Mouse (Mus musculus) limb, embryonic 14.5 days (tissue): Measurements from ENCODE around the gene Xbp1. TPM values are rescaled to one million over a fixed set of nuclear protein-coding genes. Genes with fewer than 3 reads are reported as not detected.
"Not testable (repeated sequence)": the region's sequence is repeated elsewhere in the genome, so short reads cannot be mapped to it uniquely, and the experiment has no call there.

Experiments
- ATAC-seq: fragments of 200-750 bp; cut with Nextera tagmentation; 2 replicates; pipeline ENCODE4 v1.8.0; 2017; ENCODE audit warnings: low read depth, moderate number of reproducible peaks, moderate TSS enrichment; ENCODE audit not compliant: low FRiP score
- DNase-seq: peaks from one replicate; pipeline ENCODE4 v3.0.0-alpha.2; 2015; ENCODE audit warnings: low spot score
- H3K27ac ChIP-seq: fragments of 300-500 bp; sonication (generic); replicated peaks from 2 replicates; pipeline ENCODE4 v1.5.1; 2014; ENCODE audit warnings: low read depth, mild to moderate bottlenecking, low read length, moderate library complexity, mixed read lengths
- H3K27me3 ChIP-seq: fragments of 300-500 bp; sonication (generic); 2 replicates; pipeline ENCODE4 v1.6.1; 2014; ENCODE audit warnings: low read length, mixed read lengths; ENCODE audit not compliant: control insufficient read depth, insufficient read depth
- H3K36me3 ChIP-seq: fragments of 300-500 bp; sonication (generic); 2 replicates; pipeline ENCODE4 v1.6.1; 2014; ENCODE audit warnings: mild to moderate bottlenecking, low read length, moderate library complexity, mixed read lengths; ENCODE audit not compliant: control insufficient read depth, insufficient read depth
- H3K4me1 ChIP-seq: fragments of 300-500 bp; sonication (generic); 2 replicates; pipeline ENCODE4 v1.6.1; 2014; ENCODE audit warnings: antibody characterized with exemption, low read length, mixed read lengths; ENCODE audit not compliant: control insufficient read depth, insufficient read depth
- H3K4me2 ChIP-seq: fragments of 300-500 bp; sonication (generic); replicated peaks from 2 replicates; pipeline ENCODE4 v1.6.1; 2014; ENCODE audit warnings: low read depth, mild to moderate bottlenecking, low read length, moderate library complexity; ENCODE audit not compliant: severe bottlenecking
- H3K4me3 ChIP-seq: fragments of 300-500 bp; sonication (generic); replicated peaks from 2 replicates; pipeline ENCODE4 v1.5.1; 2014; ENCODE audit warnings: low read length
- H3K9ac ChIP-seq: fragments of 300-500 bp; sonication (generic); 2 replicates; pipeline ENCODE4 v1.6.1; 2014; ENCODE audit warnings: mild to moderate bottlenecking, low read depth, low read length, moderate library complexity; ENCODE audit not compliant: severe bottlenecking
- H3K9me3 ChIP-seq: fragments of 300-500 bp; sonication (generic); 2 replicates; pipeline ENCODE4 v1.6.1; 2016; ENCODE audit warnings: low read length; ENCODE audit not compliant: control insufficient read depth
- POLR2A ChIP-seq: fragments of 200-500 bp; IDR thresholded peaks from 2 replicates; pipeline ENCODE4 v1.8.0; 2012; ENCODE audit warnings: inconsistent platforms, mild to moderate bottlenecking, moderate library complexity, borderline replicate concordance; ENCODE audit not compliant: insufficient read depth, insufficient read length; ENCODE audit errors: extremely low read depth
- WGBS: fragments of 180-500 bp; shearing (Covaris S2); extraction: QIAGEN DNeasy Blood & Tissue Kit; methylation state at CpG from one replicate; pipeline ENCODE4 v1.1.7; 2014; 5-methylcytosine and 5-hydroxymethylcytosine counted together
- polyA plus RNA-seq, 2 experiments: library from polyadenylated mRNA; depleted of rRNA in 1 of 2; stranded (reverse) in 1 of 2; unstranded in 1 of 2; fragments of >200 nt; fragmentation: Nextera tagmentation in 1 of 2; extraction: Ambion mirVana in 1 of 2; gene quantifications; 2 replicates each; pipeline versions ENCODE4 v1.2.1 to v1.2.3; 2012 to 2014

The Xbp1 gene
- polyA plus RNA-seq, 2 experiments, result 97.3 to 200 TPM

DNA sequence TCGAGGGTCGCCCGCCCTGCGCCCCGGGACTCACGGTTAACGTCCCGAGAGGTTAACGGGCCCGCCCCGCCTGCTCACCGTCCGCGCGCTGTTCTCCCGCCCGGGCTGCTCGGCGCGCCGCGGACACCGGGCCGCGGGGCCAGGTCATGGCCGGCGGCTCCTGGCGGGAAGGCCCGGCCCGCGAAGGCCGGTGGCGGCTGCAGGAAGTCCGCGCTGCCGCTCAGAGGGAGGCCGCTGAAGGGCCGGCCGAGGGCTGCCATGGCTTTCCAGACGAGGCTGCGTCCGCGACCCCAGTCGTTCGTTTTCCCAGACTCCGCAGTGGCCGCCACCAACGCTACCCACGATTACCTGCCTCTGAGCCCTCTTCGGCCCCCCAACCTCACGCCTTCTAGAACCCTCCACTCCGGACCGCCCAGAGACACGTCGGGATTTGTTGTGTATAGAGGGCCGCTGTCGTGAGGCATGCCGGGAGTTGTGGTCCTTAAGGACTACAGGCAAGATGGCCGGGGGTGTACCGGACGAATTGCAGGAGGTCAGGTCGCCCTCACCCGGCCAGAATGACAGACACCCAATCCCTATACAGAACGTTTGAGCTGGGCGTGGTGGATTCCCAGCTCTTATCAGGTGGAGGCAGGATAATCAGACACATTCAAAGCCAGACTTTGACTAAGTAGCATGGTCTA, 21.5 kb downstream of the Xbp1 start, which contains the start of gene Ccdc117:
Gene Ccdc117, minus strand, starts transcription at position 389 of the 683 bp plus-strand sequence.
- Histone ChIP-seq H3K9ac (peak within 1 kb of the TSS; percentile 89), H3K36me3 (peaks cover 18% of the 10 kb centered on the region), H3K9me3 (no peaks in the 10 kb centered on the region), H3K27ac (peak within 1 kb of the TSS; percentile 71), H3K4me1 (peaks cover 10% of the 10 kb centered on the region), H3K27me3 (no peaks in the 10 kb centered on the region), H3K4me3 (peak within 1 kb of the TSS; percentile 92), H3K4me2 (peak within 1 kb of the TSS; percentile 75)
- under 1% methylated on average over 61 of the region's 65 CpGs for WGBS
- TF ChIP-seq POLR2A, result 0 out of 2 replicates have a peak, but pooled peaks have one; percentile 64
- ATAC-seq (peak; percentile 96), DNase-seq (peak; percentile 89)

DNA sequence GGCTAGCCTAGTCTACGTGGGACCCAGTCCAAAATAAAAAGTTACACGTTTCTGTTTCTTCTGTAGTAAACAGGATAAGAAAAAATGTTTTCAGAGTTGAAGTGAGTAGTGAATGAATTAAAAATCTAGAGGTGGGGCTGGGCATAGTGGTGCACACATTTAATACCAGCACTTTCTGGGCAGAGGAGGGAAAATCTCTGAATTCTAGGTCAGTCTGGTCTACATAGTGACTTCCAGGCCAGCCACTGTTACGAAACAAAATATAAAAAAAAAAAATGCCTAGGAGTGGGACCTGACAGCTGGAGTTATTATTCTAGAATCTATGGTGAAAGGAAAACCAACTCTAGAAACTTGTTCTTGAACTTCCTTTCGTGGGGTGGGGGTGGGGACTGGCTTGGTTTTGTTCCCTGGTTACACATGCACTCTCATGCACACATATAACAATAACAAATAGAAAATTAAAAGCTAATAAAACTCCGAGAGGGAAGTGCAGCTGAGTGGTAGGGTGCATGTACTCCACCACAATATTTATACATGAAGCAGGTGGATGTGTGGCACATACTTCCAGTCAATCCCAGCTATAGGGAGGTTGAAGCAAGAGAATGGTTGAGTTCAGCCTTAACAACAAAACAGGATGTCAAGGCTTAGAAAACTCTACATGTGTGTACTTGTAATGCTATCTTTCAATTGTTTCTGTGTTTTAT, 22.2 kb downstream of the Xbp1 start:
- TF ChIP-seq POLR2A, result no peak
- Histone ChIP-seq H3K36me3 (peaks cover 18% of the 10 kb centered on the region), H3K27ac (no peak overlapping the region), H3K9me3 (no peaks in the 10 kb centered on the region), H3K27me3 (no peaks in the 10 kb centered on the region), H3K4me2 (peak overlapping the region; percentile 75), H3K9ac (peak overlapping the region; percentile 89; the same call in 1 of the 2 replicates), H3K4me3 (peak overlapping the region; percentile 92), H3K4me1 (peaks cover 10% of the 10 kb centered on the region)
- 52% methylated on average over 5 of the region's 5 CpGs for WGBS
- DNase-seq, result no peak
- no peak for ATAC-seq

DNA sequence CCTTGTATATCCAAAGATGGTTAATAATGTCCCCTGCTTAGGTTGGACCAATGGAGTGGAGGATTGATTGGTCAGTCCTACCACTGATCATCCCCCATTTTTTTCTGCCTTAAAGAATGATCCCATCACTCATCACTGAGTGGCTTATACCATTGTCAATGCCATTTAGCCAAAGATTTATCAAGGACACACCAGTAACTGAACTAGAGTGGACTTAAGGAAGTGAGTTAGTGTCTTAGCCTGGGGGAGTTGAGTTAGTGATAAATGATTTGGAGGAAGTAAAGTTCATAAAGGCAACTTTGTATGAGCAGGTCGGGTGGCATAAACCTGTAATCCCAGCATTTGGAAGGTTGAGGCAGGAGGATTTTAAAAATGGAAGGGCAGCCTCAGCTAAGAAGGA, 22.8 kb downstream of the Xbp1 start:
- Histone ChIP-seq H3K27me3 (no peaks in the 10 kb centered on the region), H3K9me3 (no peaks in the 10 kb centered on the region), H3K9ac (no peak overlapping the region), H3K4me1 (peaks cover 10% of the 10 kb centered on the region), H3K4me3 (no peak overlapping the region), H3K27ac (no peak overlapping the region), H3K4me2 (no peak overlapping the region), H3K36me3 (peaks cover 14% of the 10 kb centered on the region)
- 74% methylated on average over 1 of the region's 1 CpGs for WGBS
- no peak for TF ChIP-seq POLR2A
- ATAC-seq (no peak), DNase-seq (no peak)

DNA sequence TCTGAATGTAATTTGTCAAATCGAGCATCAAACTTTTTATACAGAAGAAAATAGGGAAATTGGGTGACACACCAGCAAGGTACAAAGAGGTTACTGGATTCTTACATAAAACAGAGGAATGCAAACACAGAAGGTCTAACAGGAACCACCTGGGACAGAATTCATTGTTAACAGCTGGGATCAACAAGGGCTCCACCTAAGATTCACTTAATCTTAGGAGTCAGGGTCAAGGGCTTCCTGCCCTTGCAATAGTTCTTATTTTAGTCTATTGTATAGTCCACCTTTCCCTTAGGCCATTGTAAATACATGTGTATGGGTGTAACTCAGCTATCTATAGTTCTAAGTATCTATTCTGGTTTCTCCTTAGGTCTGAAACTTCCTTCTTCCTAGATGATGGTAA, 24.2 kb downstream of the Xbp1 start:
- not testable (repeated sequence) for H3K27ac ChIP-seq, ATAC-seq, H3K9me3 ChIP-seq, H3K36me3 ChIP-seq, DNase-seq, H3K27me3 ChIP-seq, H3K4me2 ChIP-seq, H3K4me3 ChIP-seq, H3K9ac ChIP-seq
- H3K4me1 ChIP-seq, result peaks cover 10% of the 10 kb centered on the region
- 73% methylated on average over 1 of the region's 1 CpGs for WGBS

DNA sequence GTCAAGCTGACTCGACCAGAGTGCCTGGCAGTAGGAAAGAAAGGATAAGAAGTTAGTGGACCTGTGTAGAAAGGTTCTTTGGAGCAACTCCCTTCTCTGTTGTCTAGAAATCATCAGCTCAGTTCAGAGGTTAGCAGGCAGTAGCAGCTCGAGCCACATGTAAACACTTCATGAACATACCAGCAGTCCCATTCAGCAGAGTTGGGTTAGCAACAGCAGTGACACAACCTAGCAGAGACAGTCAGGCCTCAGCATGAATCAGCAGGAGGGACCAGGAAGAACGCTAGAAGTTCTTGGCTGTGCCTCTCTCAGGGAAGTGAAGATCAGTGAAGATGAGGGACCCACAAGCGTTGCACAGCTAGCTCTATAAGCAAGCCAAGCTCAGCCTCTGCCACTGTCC, 25.0 kb downstream of the Xbp1 start:
- DNase-seq, result no peak
- TF ChIP-seq POLR2A, result no peak

More for the DNA sequence above, 25.0 kb downstream of the Xbp1 start:
- Histone ChIP-seq H3K4me2 (no peak overlapping the region), H3K27me3 (no peaks in the 10 kb centered on the region), H3K4me3 (no peak overlapping the region), H3K27ac (no peak overlapping the region), H3K36me3 (no peaks in the 10 kb centered on the region), H3K9me3 (no peaks in the 10 kb centered on the region), H3K9ac (no peak overlapping the region), H3K4me1 (peaks cover 7% of the 10 kb centered on the region)
- WGBS, result 81% methylated on average over 4 of the region's 4 CpGs
- ATAC-seq, result no peak
